Mouse (Mus musculus): Measurements from ENCODE around the gene Gigyf2. TPM values are rescaled to one million over a fixed set of nuclear protein-coding genes. Genes with fewer than 3 reads are reported as not detected.
"Not testable (repeated sequence)": the region's sequence is repeated elsewhere in the genome, so short reads cannot be mapped to it uniquely, and the experiment has no call there.

The Gigyf2 gene
- polyA plus RNA-seq, 1 experiment: 35.7 TPM

DNA sequence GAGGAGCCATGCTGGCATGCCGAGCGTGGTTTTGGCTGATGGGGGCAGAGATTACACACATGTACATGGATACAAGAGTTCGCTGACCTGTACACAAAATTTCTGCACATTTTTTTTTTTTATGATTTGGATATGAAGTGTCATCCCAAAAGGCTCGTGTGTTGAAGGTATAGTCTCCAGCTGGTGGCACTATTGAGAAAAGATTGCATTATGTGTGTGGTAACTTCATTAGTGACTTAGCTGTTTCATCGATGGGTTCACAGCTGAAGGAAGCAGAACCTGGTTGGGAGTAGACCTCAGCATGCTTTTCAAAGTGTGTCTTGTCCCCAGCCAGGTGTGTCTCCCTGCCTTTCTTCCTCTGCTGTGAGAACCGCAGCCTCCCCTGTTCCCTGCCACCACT lies 141.5 kb downstream of the Gigyf2 start:
- Histone ChIP-seq H3K27ac (ENCODE audit: insufficient read depth, low read depth, low read length) (no peak overlapping the region), H3K4me1 (ENCODE audit: control insufficient read depth, insufficient read depth, low read length) (0 out of 2 replicates have a peak, but pooled peaks cover 3% of the 10 kb centered on the region), H3K4me3 (ENCODE audit: insufficient read depth, low read length) (no peak overlapping the region)
- TF ChIP-seq POLR2A (IDR thresholded peaks at IDR 0.05; ENCODE audit: borderline replicate concordance, low read depth, low read length) (no peak), CTCF (IDR thresholded peaks at IDR 0.05; ENCODE audit: low read depth, low read length) (no peak)

- H3K4me1 ChIP-seq (ENCODE audit: control insufficient read depth, insufficient read depth, low read length); H3K4me3 ChIP-seq (ENCODE audit: insufficient read depth, low read length); H3K27ac ChIP-seq (ENCODE audit: insufficient read depth, low read depth, low read length): not testable (repeated sequence)
Observed at GRCm38 (mm10) chr1:87469971-87470370, 143.2 kb downstream of the Gigyf2 start, which contains the start of gene Snorc. TSS of gene Snorc (plus strand) at chr1:87470271.

GRCm38 (mm10) chr1:87471914-87472313 lies 145.1 kb downstream of the Gigyf2 start:
- no peak for TF ChIP-seq CTCF (IDR thresholded peaks at IDR 0.05; ENCODE audit: low read depth, low read length)
- TF ChIP-seq POLR2A (IDR thresholded peaks at IDR 0.05; ENCODE audit: borderline replicate concordance, low read depth, low read length): no peak
- Histone ChIP-seq H3K4me1 (ENCODE audit: control insufficient read depth, insufficient read depth, low read length) (0 out of 2 replicates have a peak, but pooled peaks cover 3% of the 10 kb centered on the region), H3K27ac (ENCODE audit: insufficient read depth, low read depth, low read length) (no peak overlapping the region), H3K4me3 (ENCODE audit: insufficient read depth, low read length) (no peak overlapping the region)

DNA sequence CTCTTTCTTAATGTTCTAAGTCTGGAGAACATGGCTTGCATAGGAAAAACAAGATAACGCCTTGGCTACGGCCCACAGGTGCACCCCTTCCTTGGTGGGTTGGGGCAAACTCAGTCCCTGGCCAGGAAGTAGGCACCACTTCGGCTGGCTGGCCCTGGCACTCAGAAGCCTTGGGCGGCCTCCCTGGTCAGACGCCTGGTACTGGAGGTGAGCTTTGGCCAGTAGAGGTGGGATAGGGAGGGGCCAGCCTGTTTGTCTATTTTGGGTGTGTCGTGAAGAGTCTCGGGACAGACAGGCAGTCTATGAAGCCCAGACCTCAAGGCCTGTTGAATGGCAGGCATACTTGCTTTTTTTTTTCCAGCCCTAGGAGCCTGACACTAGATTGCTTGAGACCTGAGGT lies 145.8 kb downstream of the Gigyf2 start:
- 0 out of 2 replicates have a peak, but pooled peaks cover 3% of the 10 kb centered on the region for H3K4me1 ChIP-seq (ENCODE audit: control insufficient read depth, insufficient read depth, low read length)
- TF ChIP-seq POLR2A (IDR thresholded peaks at IDR 0.05; ENCODE audit: borderline replicate concordance, low read depth, low read length) (no peak), CTCF (IDR thresholded peaks at IDR 0.05; ENCODE audit: low read depth, low read length) (no peak)
- no peak overlapping the region for H3K4me3 ChIP-seq (ENCODE audit: insufficient read depth, low read length)
- no peak overlapping the region for H3K27ac ChIP-seq (ENCODE audit: insufficient read depth, low read depth, low read length)

DNA sequence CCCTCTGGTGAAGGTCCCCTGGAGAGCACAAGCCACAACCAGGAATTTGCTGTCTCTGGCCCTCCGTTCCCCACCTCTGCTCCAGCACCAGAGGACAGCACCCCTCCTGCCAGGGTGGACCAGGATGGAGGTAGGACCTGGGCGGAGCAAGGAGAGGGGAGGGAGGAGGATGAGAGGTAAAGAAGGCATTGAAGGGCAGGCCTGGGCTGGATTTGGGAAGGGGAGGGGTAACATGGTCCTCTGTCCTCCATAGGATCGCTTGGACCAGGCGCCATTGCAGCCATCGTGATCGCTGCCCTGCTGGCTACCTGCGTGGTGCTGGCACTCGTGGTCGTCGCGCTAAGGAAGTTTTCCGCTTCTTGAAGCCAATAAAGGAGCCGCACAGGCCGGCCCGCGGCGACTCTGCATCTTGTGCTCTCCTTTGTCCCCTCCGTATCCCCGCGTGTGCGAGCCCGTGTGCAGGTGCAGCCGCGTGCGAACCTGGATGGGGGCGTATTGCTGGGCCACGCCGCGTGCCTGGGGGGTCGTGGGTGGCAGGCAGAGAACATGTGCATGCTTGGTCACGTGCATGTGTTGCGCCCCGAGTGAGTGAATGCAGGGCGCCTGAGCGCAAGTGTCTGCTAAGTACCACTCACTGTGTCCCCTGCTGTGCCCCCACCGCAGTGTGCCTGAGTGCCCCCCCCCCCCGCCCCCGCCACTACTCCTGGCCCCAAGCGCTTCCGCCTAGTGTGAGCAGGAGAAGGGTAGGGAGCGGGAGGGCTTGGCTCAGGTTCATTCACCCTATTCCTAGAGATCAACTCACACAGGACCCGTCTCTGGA lies 148.5 kb downstream of the Gigyf2 start:
- Histone ChIP-seq H3K4me1 (ENCODE audit: control insufficient read depth, insufficient read depth, low read length) (no peaks in the 10 kb centered on the region), H3K4me3 (ENCODE audit: insufficient read depth, low read length) (no peak overlapping the region), H3K27ac (ENCODE audit: insufficient read depth, low read depth, low read length) (no peak overlapping the region)
- no peak for TF ChIP-seq POLR2A (IDR thresholded peaks at IDR 0.05; ENCODE audit: borderline replicate concordance, low read depth, low read length)
- TF ChIP-seq CTCF (IDR thresholded peaks at IDR 0.05; ENCODE audit: low read depth, low read length): no peak

DNA sequence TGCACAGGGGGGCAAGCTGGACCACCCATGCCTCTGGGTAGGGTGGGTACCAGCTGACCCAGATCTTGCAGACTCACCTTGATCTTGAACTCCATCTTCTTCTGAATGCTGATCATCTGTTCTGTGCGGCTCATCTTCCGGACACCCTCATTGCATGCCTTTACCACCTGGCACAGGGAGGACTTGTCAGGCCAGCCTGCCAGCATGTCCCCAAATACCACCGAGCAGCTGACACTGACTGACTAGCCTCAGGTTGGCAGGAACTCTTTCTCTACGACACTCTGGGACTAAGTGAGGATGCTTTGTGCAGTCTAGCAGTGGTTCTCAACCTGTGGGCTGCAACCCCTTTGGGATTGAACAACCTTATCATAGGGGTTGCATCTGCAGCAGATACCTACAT lies 155.7 kb downstream of the Gigyf2 start:
- no peaks in the 10 kb centered on the region for H3K4me1 ChIP-seq (ENCODE audit: control insufficient read depth, insufficient read depth, low read length)
- no peak overlapping the region for H3K27ac ChIP-seq (ENCODE audit: insufficient read depth, low read depth, low read length)
- no peak for TF ChIP-seq CTCF (IDR thresholded peaks at IDR 0.05; ENCODE audit: low read depth, low read length)
- TF ChIP-seq POLR2A (IDR thresholded peaks at IDR 0.05; ENCODE audit: borderline replicate concordance, low read depth, low read length): no peak
- H3K4me3 ChIP-seq (ENCODE audit: insufficient read depth, low read length): no peak overlapping the region

DNA sequence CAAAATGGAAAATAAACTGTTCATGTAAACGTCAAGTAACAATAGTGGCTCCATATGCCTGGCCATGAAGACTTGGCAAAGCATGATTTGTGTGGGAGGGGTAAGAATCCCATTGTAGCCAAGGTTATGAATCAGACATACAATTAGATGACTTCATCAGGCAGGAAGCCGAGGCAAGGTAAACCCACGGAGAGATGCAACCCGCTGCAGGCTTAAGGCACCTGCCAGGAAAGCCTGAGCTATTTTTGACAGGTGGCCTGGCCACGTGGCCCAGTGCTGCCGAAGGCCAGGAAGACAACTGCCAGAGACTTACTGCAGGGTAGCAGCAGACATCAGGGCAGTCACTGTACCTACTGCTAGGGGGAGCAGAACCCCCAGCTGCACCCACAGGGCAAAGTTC lies 159.6 kb downstream of the Gigyf2 start:
- H3K4me1 ChIP-seq (ENCODE audit: control insufficient read depth, insufficient read depth, low read length): no peaks in the 10 kb centered on the region
- no peak overlapping the region for H3K27ac ChIP-seq (ENCODE audit: insufficient read depth, low read depth, low read length)
- TF ChIP-seq CTCF (IDR thresholded peaks at IDR 0.05; ENCODE audit: low read depth, low read length): no peak
- no peak for TF ChIP-seq POLR2A (IDR thresholded peaks at IDR 0.05; ENCODE audit: borderline replicate concordance, low read depth, low read length)
- no peak overlapping the region for H3K4me3 ChIP-seq (ENCODE audit: insufficient read depth, low read length)

- no peak overlapping the region for H3K4me3 ChIP-seq (ENCODE audit: insufficient read depth, low read length)
- H3K4me1 ChIP-seq (ENCODE audit: control insufficient read depth, insufficient read depth, low read length): no peaks in the 10 kb centered on the region
- H3K27ac ChIP-seq (ENCODE audit: insufficient read depth, low read depth, low read length): no peak overlapping the region
- TF ChIP-seq CTCF (IDR thresholded peaks at IDR 0.05; ENCODE audit: low read depth, low read length) (no peak), POLR2A (IDR thresholded peaks at IDR 0.05; ENCODE audit: borderline replicate concordance, low read depth, low read length) (no peak)
Observed at GRCm38 (mm10) chr1:87492285-87492684, 165.5 kb downstream of the Gigyf2 start.

DNA sequence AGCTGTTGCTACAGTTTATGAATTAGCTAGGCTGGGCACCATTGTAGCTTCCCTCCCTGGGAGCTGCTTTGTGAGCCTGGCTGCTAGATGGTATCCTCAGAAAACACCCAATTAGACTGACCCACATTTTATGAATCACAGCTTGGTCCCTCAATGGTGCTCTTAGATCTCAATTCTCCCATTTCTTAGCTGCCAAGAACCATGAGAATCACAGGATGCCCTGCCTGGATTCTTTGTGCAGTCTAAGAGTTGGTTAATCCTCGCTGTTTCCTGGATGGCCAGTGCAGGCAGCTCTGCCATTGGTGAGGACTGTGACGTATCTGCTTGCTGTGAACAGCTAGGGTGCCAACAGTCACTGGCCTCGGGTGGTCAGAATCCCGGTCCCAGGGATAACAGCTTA lies 166.7 kb downstream of the Gigyf2 start:
- no peak overlapping the region for H3K4me3 ChIP-seq (ENCODE audit: insufficient read depth, low read length)
- H3K27ac ChIP-seq (ENCODE audit: insufficient read depth, low read depth, low read length): no peak overlapping the region
- H3K4me1 ChIP-seq (ENCODE audit: control insufficient read depth, insufficient read depth, low read length): no peaks in the 10 kb centered on the region
- TF ChIP-seq POLR2A (IDR thresholded peaks at IDR 0.05; ENCODE audit: borderline replicate concordance, low read depth, low read length) (no peak), CTCF (IDR thresholded peaks at IDR 0.05; ENCODE audit: low read depth, low read length) (no peak)

Other genes with a start within 250 kb of the Gigyf2 start
- gene Alppl2, start 237.1 kb upstream of the Gigyf2 start, polyA plus RNA-seq (2012; ENCODE audit: insufficient read depth, insufficient read length, missing spikeins): not detected in 2 replicates
- not detected in 2 replicates for gene Alpi, start 225.4 kb upstream of the Gigyf2 start, polyA plus RNA-seq (2012; ENCODE audit: insufficient read depth, insufficient read length, missing spikeins)
- gene Akp3, start 202.0 kb upstream of the Gigyf2 start, polyA plus RNA-seq (2012; ENCODE audit: insufficient read depth, insufficient read length, missing spikeins): not detected in 2 replicates
- not detected in 2 replicates for gene Ecel1, start 170.5 kb upstream of the Gigyf2 start, polyA plus RNA-seq (2012; ENCODE audit: insufficient read depth, insufficient read length, missing spikeins)
- not detected in 2 replicates for gene Prss56, start 143.7 kb upstream of the Gigyf2 start, polyA plus RNA-seq (2012; ENCODE audit: insufficient read depth, insufficient read length, missing spikeins)
- gene Chrnd, start 136.4 kb upstream of the Gigyf2 start, polyA plus RNA-seq (2012; ENCODE audit: insufficient read depth, insufficient read length, missing spikeins): not detected in 2 replicates
- not detected in 2 replicates for gene Chrng, start 122.3 kb upstream of the Gigyf2 start, polyA plus RNA-seq (2012; ENCODE audit: insufficient read depth, insufficient read length, missing spikeins)
- gene Eif4e2, start 113.1 kb upstream of the Gigyf2 start, polyA plus RNA-seq (2012; ENCODE audit: insufficient read depth, insufficient read length, missing spikeins): 97.9 and 99.5 TPM in 2 replicates
- gene Efhd1, start 62.6 kb upstream of the Gigyf2 start, polyA plus RNA-seq (2012; ENCODE audit: insufficient read depth, insufficient read length, missing spikeins): not detected in 2 replicates
- gene Kcnj13, start 67.7 kb downstream of the Gigyf2 start, polyA plus RNA-seq (2012; ENCODE audit: insufficient read depth, insufficient read length, missing spikeins): not detected in 2 replicates
- gene Snorc, start 143.3 kb downstream of the Gigyf2 start, polyA plus RNA-seq (2012; ENCODE audit: insufficient read depth, insufficient read length, missing spikeins): not detected in 2 replicates
- gene Neu2, start 182.9 kb downstream of the Gigyf2 start, polyA plus RNA-seq (2012; ENCODE audit: insufficient read depth, insufficient read length, missing spikeins): not detected in 2 replicates
- not detected in 2 replicates for gene Ngef, start 246.9 kb downstream of the Gigyf2 start, polyA plus RNA-seq (2012; ENCODE audit: insufficient read depth, insufficient read length, missing spikeins)